Mouse (Mus musculus) activated CD4-positive, CD25-positive, alpha-beta regulatory T cell, adult 9 weeks (primary cell): Measurements from ENCODE around the gene Col19a1. TPM values are rescaled to one million over a fixed set of nuclear protein-coding genes. Genes with fewer than 3 reads are reported as not detected.

Experiments used
- polyA plus RNA-seq: library from polyadenylated mRNA; unstranded; fragments of 100-300 nt; shearing (Covaris generic); gene quantifications from one replicate; pipeline ENCODE4 v1.2.1, GENCODE M21; 2017

The Col19a1 gene
- 0.09 TPM for polyA plus RNA-seq

DNA sequence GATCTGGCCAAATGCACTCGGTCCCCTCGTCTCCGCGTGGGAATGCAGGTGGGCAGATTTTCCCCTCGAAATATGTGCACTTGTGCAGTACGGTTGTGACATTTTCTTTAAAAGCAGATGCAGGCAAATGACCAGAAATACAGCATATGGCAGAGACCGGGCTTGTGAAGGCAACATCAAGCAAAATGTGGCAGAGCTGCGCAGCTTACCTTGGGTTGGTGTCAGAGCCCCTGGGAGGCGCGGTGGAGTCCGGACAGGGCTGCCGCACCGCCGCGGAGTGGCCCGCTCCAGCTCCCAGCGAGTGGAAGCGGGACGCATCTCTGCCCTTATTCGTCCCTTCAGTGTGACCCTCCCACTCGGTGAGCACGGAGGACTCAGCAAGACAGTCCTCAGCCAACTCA, at the start of gene Col19a1:
TSS of gene Col19a1 (minus strand) at position 332 of the 401 bp plus-strand sequence.

Other genes starting within 250 kb of the Col19a1 start
- 105 TPM for gene Lmbrd1, start 91.2 kb upstream of the Col19a1 start, polyA plus RNA-seq